Mouse (Mus musculus) adrenal gland, postnatal 4 days (tissue): ENCODE measurements around the gene Gm17727. TPM values are rescaled to one million over a fixed set of nuclear protein-coding genes. Genes with fewer than 3 reads are reported as not detected.
"Not testable (repeated sequence)": the region's sequence is repeated elsewhere in the genome, so short reads cannot be mapped to it uniquely, and the experiment has no call there.

Experiments
- DNase-seq, 2 experiments: peaks; one replicate each; pipeline ENCODE4 v3.0.0; 2021 to 2022; ENCODE audit warnings: low spot score in 2 of 2, mixed read lengths in 2 of 2
- long read RNA-seq, 2 experiments: library from polyadenylated mRNA; stranded (forward); transcript quantifications; one replicate each; pipeline ENCODE4 v2.0.0; 2021
- total RNA-seq, 2 experiments: library from RNA; stranded (reverse); gene quantifications; 2 replicates each; pipeline ENCODE4 v1.2.3; 2021

The Gm17727 gene
- not detected for total RNA-seq
- long read RNA-seq, experiment 1 = 0 reads
- long read RNA-seq, experiment 2 = 0 reads

DNA sequence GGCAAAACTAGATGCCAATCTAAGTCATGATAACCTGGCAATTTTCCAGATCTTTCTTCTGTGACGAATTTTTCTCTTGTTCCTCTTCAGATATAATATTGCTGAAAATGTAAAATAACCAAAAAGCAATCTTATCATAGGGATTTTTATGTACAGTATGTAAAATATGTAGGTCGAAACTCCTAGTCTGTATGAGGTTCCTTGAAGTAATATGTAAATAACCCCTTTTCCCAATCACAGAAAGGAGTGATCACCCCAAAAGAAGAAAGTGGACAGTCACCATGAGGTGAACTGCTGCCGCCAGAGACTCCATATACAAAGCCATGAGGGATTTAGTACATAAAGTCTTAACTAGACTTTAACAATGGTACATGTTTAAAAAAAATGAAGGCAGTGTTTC lies at the start of gene Gm17727:
Gene Gm17727, minus strand, starts transcription at position 101 of the 400 bp plus-strand sequence.
- no peak for DNase-seq

DNA sequence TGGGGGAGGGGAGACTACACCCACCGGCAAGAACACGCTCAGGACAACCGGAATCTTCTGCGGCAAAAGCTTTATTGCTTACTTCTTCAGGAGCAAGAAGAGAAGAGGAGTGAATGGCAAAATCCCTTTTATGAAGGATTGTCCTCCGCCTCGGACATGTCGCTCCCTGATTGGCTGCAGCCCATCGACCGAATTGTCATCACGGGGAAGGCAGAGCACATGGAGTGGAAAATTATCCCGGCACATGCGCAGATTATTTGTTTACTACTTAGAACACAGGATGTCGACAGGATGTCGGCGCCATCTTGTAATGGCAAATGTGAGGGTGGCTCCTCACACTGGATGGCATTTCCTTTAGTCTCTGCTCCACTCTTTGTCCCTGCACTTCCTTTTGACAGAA lies 40.0 kb upstream of the Gm17727 start:
- not testable (repeated sequence) for DNase-seq

GRCm38 (mm10) chr9:35798146-35798545 lies 20.2 kb upstream of the Gm17727 start:
- no peak for DNase-seq

GRCm38 (mm10) chr9:35790001-35790400 lies 12.1 kb upstream of the Gm17727 start, which contains the start of the genes Gm27235 and D730048I06Rik:
Gene Gm27235, minus strand, starts transcription at chr9:35790101.
Gene D730048I06Rik, minus strand, starts transcription at chr9:35790112.
- no peak for DNase-seq

DNA sequence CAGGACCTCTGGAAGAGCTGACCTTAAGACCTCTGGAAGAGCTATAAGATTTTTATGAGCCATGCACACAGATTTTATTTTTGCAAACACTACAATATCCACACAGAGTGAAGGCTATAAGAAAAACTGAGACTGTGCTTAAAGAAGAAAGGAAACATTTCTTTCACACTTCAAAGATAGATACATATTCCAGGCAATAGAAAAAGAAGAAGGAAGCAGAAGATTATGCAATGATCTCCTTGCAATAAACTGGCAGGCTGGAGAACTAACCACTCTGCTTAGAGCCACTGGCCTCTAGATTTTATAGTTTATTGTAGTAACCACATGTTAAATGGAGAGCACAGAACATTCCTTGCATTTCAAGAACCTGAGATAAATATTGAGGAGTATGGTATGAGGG lies 21.1 kb downstream of the Gm17727 start:
- DNase-seq = no peak

GRCm38 (mm10) chr9:35740749-35741148 lies 37.2 kb downstream of the Gm17727 start, which contains the start of gene Gm17677:
Gene Gm17677, plus strand, starts transcription at chr9:35741049.
- DNase-seq = no peak

Other genes with a start within 250 kb of the Gm17727 start
- 1 to 10 TPM; 1.3 TPM for gene Ddx25, start 219.6 kb downstream of the Gm17727 start, total RNA-seq
- gene Pus3, start 219.5 kb downstream of the Gm17727 start, total RNA-seq = 10 to 100 TPM; 14.8 to 16.7 TPM
- under 1 TPM; 0.31 to 0.39 TPM for gene Pate2, start 207.8 kb downstream of the Gm17727 start, total RNA-seq
- 1 to 10 TPM; 5.9 to 6.5 TPM for gene Hyls1, start 207.7 kb downstream of the Gm17727 start, total RNA-seq
- gene Pate4, start 166.2 kb downstream of the Gm17727 start, total RNA-seq = not detected
- gene Pate3, start 129.9 kb downstream of the Gm17727 start, total RNA-seq = not detected
- gene Pate1, start 90.7 kb downstream of the Gm17727 start, total RNA-seq = not detected
- not detected for gene Gm17677, start 37.1 kb downstream of the Gm17727 start, total RNA-seq
- gene Gm27235, start 12.0 kb upstream of the Gm17727 start, total RNA-seq = not detected
- gene D730048I06Rik, start 12.0 kb upstream of the Gm17727 start, total RNA-seq = not detected
- gene 9230110F15Rik, start 66.0 kb upstream of the Gm17727 start, total RNA-seq = not detected
- not detected for gene 9230113P08Rik, start 130.3 kb upstream of the Gm17727 start, total RNA-seq